Mouse (Mus musculus) megakaryocyte, embryonic 14.5 days (primary cell): ENCODE results near the gene Rnd2. TPM values are rescaled to one million over a fixed set of nuclear protein-coding genes. Genes with fewer than 3 reads are reported as not detected.

Source experiments
- H3K27me3 ChIP-seq: replicated peaks from 2 replicates; pipeline ENCODE3; 2012; ENCODE audit warnings: inconsistent platforms
- H3K36me3 ChIP-seq: replicated peaks from 2 replicates; pipeline ENCODE3; 2012; ENCODE audit warnings: low read length, inconsistent platforms, mixed read lengths
- H3K4me1 ChIP-seq: 2 replicates; pipeline ENCODE4 v1.6.1; 2012; ENCODE audit warnings: inconsistent platforms
- H3K4me3 ChIP-seq: replicated peaks from 2 replicates; pipeline ENCODE3; 2012; ENCODE audit warnings: moderate library complexity, mild to moderate bottlenecking, inconsistent platforms
- H3K9me3 ChIP-seq: 2 replicates; pipeline ENCODE4 v1.6.1; 2012; ENCODE audit warnings: inconsistent platforms
- FLI1 ChIP-seq: IDR thresholded peaks from 2 replicates; pipeline ENCODE4 v1.6.1; 2012; ENCODE audit warnings: low read length, inconsistent platforms, mixed read lengths
- GATA1 ChIP-seq: IDR thresholded peaks from 3 replicates; pipeline ENCODE4 v1.6.1; 2012; ENCODE audit warnings: mixed read lengths, low read length, inconsistent platforms, borderline replicate concordance
- polyA plus RNA-seq: library from polyadenylated mRNA; stranded (reverse); fragments of >175 nt; gene quantifications from 2 replicates; pipeline ENCODE4 v1.2.3, GENCODE M21; 2012; ENCODE audit warnings: low replicate concordance; ENCODE audit not compliant: insufficient read depth

Rnd2 gene
- polyA plus RNA-seq, 1 experiment: 2.6 TPM

DNA sequence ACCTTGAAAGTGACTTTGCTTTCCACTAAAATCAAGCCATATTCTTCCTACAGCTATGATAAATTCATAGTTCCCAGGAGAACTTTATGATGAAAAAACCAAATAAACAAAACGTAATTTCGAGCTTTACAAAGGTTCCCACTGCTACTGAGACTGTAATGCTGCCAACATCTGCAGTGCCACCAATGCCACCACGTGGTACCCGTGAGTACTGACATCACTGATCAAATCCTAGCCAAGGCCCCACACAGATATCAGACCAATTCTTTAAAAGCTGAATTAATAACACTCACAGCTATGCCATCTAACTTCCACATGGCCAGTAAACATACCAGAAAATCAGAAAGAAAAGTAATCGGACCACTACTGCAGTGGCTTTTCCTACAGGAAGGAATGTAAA, 54.1 kb downstream of the Rnd2 start:
- Histone ChIP-seq H3K9me3 (no peaks in the 10 kb centered on the region), H3K36me3 (peaks cover 53% of the 10 kb centered on the region), H3K27me3 (no peaks in the 10 kb centered on the region), H3K4me1 (no peaks in the 10 kb centered on the region), H3K4me3 (no peak overlapping the region)
- TF ChIP-seq FLI1 (no peak), GATA1 (no peak)

- TF ChIP-seq GATA1 (no peak), FLI1 (no peak)
- Histone ChIP-seq H3K9me3 (no peaks in the 10 kb centered on the region), H3K4me1 (no peaks in the 10 kb centered on the region), H3K36me3 (peaks cover 53% of the 10 kb centered on the region), H3K27me3 (no peaks in the 10 kb centered on the region), H3K4me3 (no peak overlapping the region)
Measured at GRCm38 (mm10) chr11:101519364-101519763, 54.6 kb downstream of the Rnd2 start.

Other genes starting within 250 kb of the Rnd2 start
- gene Ezh1, start 238.5 kb upstream of the Rnd2 start, polyA plus RNA-seq: 0.65 and 2.0 TPM in 2 replicates
- 0.32 TPM in 1 of 2 replicates, not detected in the other for gene Ramp2, start 219.0 kb upstream of the Rnd2 start, polyA plus RNA-seq
- 100 and 168 TPM in 2 replicates for gene Vps25, start 211.3 kb upstream of the Rnd2 start, polyA plus RNA-seq
- 37.7 and 87.0 TPM in 2 replicates for gene Wnk4, start 204.4 kb upstream of the Rnd2 start, polyA plus RNA-seq
- gene Cntd1, start 186.0 kb upstream of the Rnd2 start, polyA plus RNA-seq: not detected in 2 replicates
- 9.9 and 21.1 TPM in 2 replicates for gene Coa3, start 185.9 kb upstream of the Rnd2 start, polyA plus RNA-seq
- 43.7 and 96.0 TPM in 2 replicates for gene Becn1, start 162.7 kb upstream of the Rnd2 start, polyA plus RNA-seq
- 32.6 and 45.1 TPM in 2 replicates for gene Psme3, start 148.8 kb upstream of the Rnd2 start, polyA plus RNA-seq
- 2.0 and 2.9 TPM in 2 replicates for gene Aoc2, start 139.9 kb upstream of the Rnd2 start, polyA plus RNA-seq
- not detected in 2 replicates for gene Aoc3, start 134.4 kb upstream of the Rnd2 start, polyA plus RNA-seq
- gene G6pc, start 97.4 kb upstream of the Rnd2 start, polyA plus RNA-seq: not detected in 2 replicates
- gene Aarsd1, start 47.4 kb upstream of the Rnd2 start, polyA plus RNA-seq: 5.7 and 39.7 TPM in 2 replicates
- not detected in 2 replicates for gene Gm27029, start 40.2 kb upstream of the Rnd2 start, polyA plus RNA-seq
- gene Rundc1, start 39.9 kb upstream of the Rnd2 start, polyA plus RNA-seq: 3.1 TPM in 1 of 2 replicates, not detected in the other
- 2.8 TPM in 1 of 2 replicates, not detected in the other for gene Ptges3l, start 39.7 kb upstream of the Rnd2 start, polyA plus RNA-seq
- gene Rpl27, start 22.7 kb upstream of the Rnd2 start, polyA plus RNA-seq: 250 and 697 TPM in 2 replicates
- gene Ifi35, start 16.6 kb upstream of the Rnd2 start, polyA plus RNA-seq: 5.7 and 15.6 TPM in 2 replicates
- 47.7 and 94.2 TPM in 2 replicates for gene Vat1, start 1.2 kb downstream of the Rnd2 start, polyA plus RNA-seq
- 1.9 TPM in 1 of 2 replicates, not detected in the other for gene Brca1, start 87.0 kb downstream of the Rnd2 start, polyA plus RNA-seq
- gene Nbr1, start 87.2 kb downstream of the Rnd2 start, polyA plus RNA-seq: 8.2 and 55.6 TPM in 2 replicates
- gene Tmem106a, start 117.2 kb downstream of the Rnd2 start, polyA plus RNA-seq: 3.4 and 23.5 TPM in 2 replicates
- not detected in 2 replicates for gene Gm11634, start 134.3 kb downstream of the Rnd2 start, polyA plus RNA-seq
- 3.8 TPM in 1 of 2 replicates, not detected in the other for gene Rdm1, start 162.2 kb downstream of the Rnd2 start, polyA plus RNA-seq
- 1.2 TPM in 1 of 2 replicates, not detected in the other for gene Arl4d, start 200.5 kb downstream of the Rnd2 start, polyA plus RNA-seq